17 mouse cellular contexts compared by ENCODE assay signal in genomic region chr2:118254516-118254915, GRCm38 (mm10). TPM values are rescaled to one million over a fixed set of nuclear protein-coding genes. Genes with fewer than 3 reads are reported as not detected.
DNase-seq lines count a peak whose midpoint lies in the region; ATAC-seq and TF ChIP-seq lines count a peak whose summit lies in the region.
"Had no signal": no experiment of that assay in that cellular context is flagged by ENCODE, and none has a peak within 500 bp of the region (broad histone marks: within the 10 kb centered on the region; RNA-seq: fewer than 3 reads in every experiment).

No protein-coding gene starts in this region.

- H3K4me3 ChIP-seq in midbrain, postnatal 0 days (ENCODE audit: low read depth, low read length): no peak overlapping the region
- no peak overlapping the region for H3K4me3 ChIP-seq in midbrain, embryonic 16.5 days (ENCODE audit: low read depth, low read length)
- no peak overlapping the region for H3K4me3 ChIP-seq in hindbrain, embryonic 14.5 days (replicated peaks; ENCODE audit: low read length)
- H3K4me3 ChIP-seq in layer of hippocampus, adult 2 months: no peak overlapping the region
- H3K4me3 ChIP-seq: heart, embryonic 12.5 days; limb, embryonic 13.5 days had no signal

- H3K4me1 ChIP-seq in midbrain, postnatal 0 days (ENCODE audit: insufficient read depth, low read length): no peaks in the 10 kb centered on the region
- no peaks in the 10 kb centered on the region for H3K4me1 ChIP-seq in midbrain, embryonic 16.5 days (ENCODE audit: control insufficient read depth, insufficient read depth, low read length)
- peaks cover 10% of the 10 kb centered on the region for H3K4me1 ChIP-seq in hindbrain, embryonic 14.5 days (replicated peaks; ENCODE audit: control insufficient read depth, insufficient read depth, low read length)
- H3K4me1 ChIP-seq: heart, embryonic 12.5 days had no signal

- H3K27ac ChIP-seq in midbrain, postnatal 0 days (ENCODE audit: low read depth, low read length): no peak overlapping the region
- H3K27ac ChIP-seq in midbrain, embryonic 16.5 days (ENCODE audit: low read length): no peak overlapping the region
- H3K27ac ChIP-seq in hindbrain, embryonic 14.5 days: no peak overlapping the region
- no peak overlapping the region for H3K27ac ChIP-seq in layer of hippocampus, adult 2 months
- H3K27ac ChIP-seq: limb, embryonic 13.5 days; liver, embryonic 14.5 days had no signal

- no peak for ATAC-seq in midbrain, postnatal 0 days (ENCODE audit: low FRiP score)
- ATAC-seq in midbrain, embryonic 16.5 days: no peak
- ATAC-seq in hindbrain, embryonic 14.5 days (ENCODE audit: low FRiP score): peak; percentile 65; the same call in 1 of the 2 replicates
- ATAC-seq: forebrain, embryonic 14.5 days; intestine, embryonic 16.5 days had no signal

- no peak for TF ChIP-seq CTCF in midbrain, postnatal 0 days (IDR thresholded peaks at IDR 0.05)
- TF ChIP-seq CTCF in layer of hippocampus, adult 2 months (conservative IDR thresholded peaks at IDR 0.05): no peak

- no peaks in the 10 kb centered on the region for H3K9me3 ChIP-seq in midbrain, postnatal 0 days (ENCODE audit: low read length)
- no peaks in the 10 kb centered on the region for H3K9me3 ChIP-seq in midbrain, embryonic 16.5 days (replicated peaks; ENCODE audit: control insufficient read depth, low read length, poor library complexity, severe bottlenecking)
- no peaks in the 10 kb centered on the region for H3K9me3 ChIP-seq in hindbrain, embryonic 14.5 days (ENCODE audit: control insufficient read depth, low read length)
- H3K9me3 ChIP-seq: limb, embryonic 13.5 days had no signal

- WGBS in midbrain, postnatal 0 days: 89% methylated on average over 8 of the region's 8 CpGs
- WGBS in midbrain, embryonic 16.5 days: 84% methylated on average over 8 of the region's 8 CpGs
- 36% methylated on average over 8 of the region's 8 CpGs for WGBS in hindbrain, embryonic 14.5 days

- no peak overlapping the region for H3K4me2 ChIP-seq in midbrain, postnatal 0 days (ENCODE audit: low read depth, low read length, poor library complexity, severe bottlenecking)
- H3K4me2 ChIP-seq in midbrain, embryonic 16.5 days (ENCODE audit: low read length): no peak overlapping the region
- H3K4me2 ChIP-seq in hindbrain, embryonic 14.5 days (replicated peaks): no peak overlapping the region
- H3K4me2 ChIP-seq: heart, embryonic 12.5 days; limb, embryonic 13.5 days had no signal

- intact Hi-C loops in heart, postnatal 14 days (cut with DNase I): no loop called here

- no peak overlapping the region for H3K9ac ChIP-seq in midbrain, postnatal 0 days (replicated peaks; ENCODE audit: low read length, poor library complexity, severe bottlenecking)
- no peak overlapping the region for H3K9ac ChIP-seq in midbrain, embryonic 16.5 days (ENCODE audit: low read depth, low read length)
- H3K9ac ChIP-seq in hindbrain, embryonic 14.5 days: no peak overlapping the region
- H3K9ac ChIP-seq: heart, embryonic 12.5 days; limb, embryonic 13.5 days; liver, embryonic 14.5 days had no signal

- H3K27me3 ChIP-seq in midbrain, postnatal 0 days (ENCODE audit: insufficient read depth, low read length): no peaks in the 10 kb centered on the region
- H3K27me3 ChIP-seq in midbrain, embryonic 16.5 days (ENCODE audit: control insufficient read depth, insufficient read depth, low read depth, low read length): no peaks in the 10 kb centered on the region
- no peaks in the 10 kb centered on the region for H3K27me3 ChIP-seq in hindbrain, embryonic 14.5 days (ENCODE audit: control insufficient read depth, insufficient read depth, low read length)

- DNase-seq in midbrain, postnatal 0 days (ENCODE audit: low spot score): peak; percentile 32
- peak; percentile 38 for DNase-seq in embryo, embryonic 11.5 days (ENCODE audit: low read depth, low spot score)
- no peak for DNase-seq in hindbrain, embryonic 14.5 days (ENCODE audit: low spot score)
- no peak for DNase-seq in heart, postnatal 14 days
- DNase-seq in cerebellum, adult 9-10 months: no peak
- no peak for DNase-seq in layer of hippocampus, adult 2 months (ENCODE audit: low spot score in 2 of 2)
- DNase-seq: adrenal gland, postnatal 36 days; cerebellum, adult 8-10 months; heart, postnatal 36 days; layer of hippocampus, adult 9-11 months; right cerebral cortex, postnatal 4 days had no signal

- H3K36me3 ChIP-seq in midbrain, postnatal 0 days (ENCODE audit: insufficient read depth, low read length): no peaks in the 10 kb centered on the region
- H3K36me3 ChIP-seq in midbrain, embryonic 16.5 days (ENCODE audit: control insufficient read depth, insufficient read depth, low read length): no peaks in the 10 kb centered on the region
- no peaks in the 10 kb centered on the region for H3K36me3 ChIP-seq in hindbrain, embryonic 14.5 days (replicated peaks; ENCODE audit: control insufficient read depth, insufficient read depth)
- H3K36me3 ChIP-seq: heart, embryonic 12.5 days; limb, embryonic 13.5 days had no signal

RNA-seq across cellular contexts. Expression of gene Fsip1, which starts 2.2 kb away (rescaled TPM):
- total RNA-seq in midbrain, postnatal 0 days (2014; rRNA removed): 1.2 and 1.3 TPM in 2 replicates
- polyA plus RNA-seq in midbrain, postnatal 0 days (2015; fragmentation: Nextera tagmentation; extraction: Ambion mirVana): 5.7 and 6.1 TPM in 2 replicates
- 2.6 and 3.6 TPM in 2 replicates for polyA plus RNA-seq in midbrain, embryonic 16.5 days (2015; fragmentation: Nextera tagmentation; extraction: Ambion mirVana)
- 2.5 TPM in 2 replicates for polyA plus RNA-seq in hindbrain, embryonic 14.5 days (2014; fragmentation: Nextera tagmentation; extraction: Ambion mirVana)
- total RNA-seq in heart, postnatal 14 days (2021): under 1 TPM in 1 of 2 experiments, not detected in 1; 0.17 TPM
- total RNA-seq in layer of hippocampus, adult 2 months (2021): 1 to 10 TPM in 1 of 2 experiments, under 1 TPM in 1; 0.98 to 1.0 TPM
- total RNA-seq: heart, postnatal 36 days had no signal
- polyA plus RNA-seq: heart, embryonic 12.5 days had no signal

Comparison
In these comparisons a context has a peak if more than half of its experiments do, and no peak if none do; other contexts are left out.
1. DNase-seq: peak in midbrain, postnatal 0 days (single experiment) and embryo, embryonic 11.5 days (single experiment); none in hindbrain, embryonic 14.5 days (single experiment), heart, postnatal 14 days (0 of 2), cerebellum, adult 9-10 months (single experiment) and layer of hippocampus, adult 2 months (0 of 2).